Mouse (Mus musculus): Measurements from ENCODE around the gene Hoxa7.

DNA sequence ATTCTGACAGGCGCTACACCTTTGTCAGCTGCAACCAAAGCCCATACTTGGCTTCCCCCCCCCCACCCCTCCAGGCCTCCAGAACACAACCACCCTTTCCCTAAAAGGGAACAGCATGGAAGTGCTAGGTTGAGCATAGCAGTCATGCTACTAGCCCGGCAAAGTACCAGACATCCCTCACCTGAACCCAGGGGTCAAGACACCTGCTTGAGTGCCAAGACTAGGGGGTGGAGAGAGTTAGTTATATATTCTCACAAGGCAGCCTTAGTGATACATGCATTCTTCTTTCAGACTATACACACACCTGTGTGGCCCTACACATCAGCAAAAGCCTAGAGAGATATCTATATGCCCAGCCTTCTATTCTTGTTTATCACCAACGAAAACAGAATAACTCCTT is 35.8 kb downstream of the Hoxa7 start:
- no peak for TF ChIP-seq POLR2A (IDR thresholded peaks at IDR 0.05; ENCODE audit: insufficient read depth, low read length)
- TF ChIP-seq CTCF (IDR thresholded peaks at IDR 0.05; ENCODE audit: low read depth, low read length) = no peak
